Mouse (Mus musculus) intestine, postnatal 0 days (tissue): ENCODE data around the gene Sh3bp4. TPM values are rescaled to one million over a fixed set of nuclear protein-coding genes. Genes with fewer than 3 reads are reported as not detected.

ENCODE experiments used
- ATAC-seq: fragments of 200-750 bp; cut with Nextera tagmentation; 2 replicates; pipeline ENCODE4 v1.8.0; 2017; ENCODE audit warnings: mild to moderate bottlenecking, moderate TSS enrichment, moderate library complexity
- H3K27ac ChIP-seq: fragments of 300-500 bp; sonication (generic); 2 replicates; pipeline ENCODE4 v1.5.1; 2014; ENCODE audit warnings: mild to moderate bottlenecking, low read depth, low read length, moderate library complexity
- H3K27me3 ChIP-seq: fragments of 300-500 bp; sonication (generic); replicated peaks from 2 replicates; pipeline ENCODE4 v1.6.1; 2014; ENCODE audit warnings: low read length, mixed read lengths; ENCODE audit not compliant: control insufficient read depth, insufficient read depth
- H3K36me3 ChIP-seq: fragments of 300-500 bp; sonication (generic); 2 replicates; pipeline ENCODE4 v1.6.1; 2014; ENCODE audit warnings: mild to moderate bottlenecking, moderate library complexity; ENCODE audit not compliant: control insufficient read depth, insufficient read depth
- H3K4me1 ChIP-seq: fragments of 300-500 bp; sonication (generic); replicated peaks from 2 replicates; pipeline ENCODE4 v1.6.1; 2014; ENCODE audit warnings: antibody characterized with exemption, low read length, mixed read lengths; ENCODE audit not compliant: control insufficient read depth, insufficient read depth
- H3K4me2 ChIP-seq: fragments of 300-500 bp; sonication (generic); replicated peaks from 2 replicates; pipeline ENCODE4 v1.6.1; 2014; ENCODE audit warnings: low read depth, mild to moderate bottlenecking, moderate library complexity
- H3K4me3 ChIP-seq: fragments of 300-500 bp; sonication (generic); 2 replicates; pipeline ENCODE4 v1.5.1; 2014; ENCODE audit warnings: low read depth, low read length
- H3K9ac ChIP-seq: fragments of 300-500 bp; sonication (generic); 2 replicates; pipeline ENCODE4 v1.6.1; 2014; ENCODE audit warnings: mild to moderate bottlenecking, low read depth, low read length
- H3K9me3 ChIP-seq: fragments of 300-500 bp; sonication (generic); 2 replicates; pipeline ENCODE4 v1.6.1; 2016; ENCODE audit warnings: mixed run types; ENCODE audit not compliant: control insufficient read depth
- CTCF ChIP-seq: sonication (generic); IDR thresholded peaks from 2 replicates; pipeline ENCODE4 v1.5.1; 2016; ENCODE audit warnings: low read depth, mild to moderate bottlenecking, control low read depth, antibody characterized with exemption, moderate library complexity
- WGBS: fragments of 180-500 bp; shearing (Covaris S2); extraction: QIAGEN DNeasy Blood & Tissue Kit; methylation state at CpG from one replicate; pipeline ENCODE4 v1.1.7; 2014; 5-methylcytosine and 5-hydroxymethylcytosine counted together
- polyA plus RNA-seq: library from polyadenylated mRNA; unstranded; fragments of >200 nt; fragmentation: Nextera tagmentation; extraction: Ambion mirVana; gene quantifications from 2 replicates; pipeline ENCODE4 v1.2.1, GENCODE M21; 2015

Sh3bp4 gene
- polyA plus RNA-seq, 1 experiment from 2014 or later: 6.1 TPM

DNA sequence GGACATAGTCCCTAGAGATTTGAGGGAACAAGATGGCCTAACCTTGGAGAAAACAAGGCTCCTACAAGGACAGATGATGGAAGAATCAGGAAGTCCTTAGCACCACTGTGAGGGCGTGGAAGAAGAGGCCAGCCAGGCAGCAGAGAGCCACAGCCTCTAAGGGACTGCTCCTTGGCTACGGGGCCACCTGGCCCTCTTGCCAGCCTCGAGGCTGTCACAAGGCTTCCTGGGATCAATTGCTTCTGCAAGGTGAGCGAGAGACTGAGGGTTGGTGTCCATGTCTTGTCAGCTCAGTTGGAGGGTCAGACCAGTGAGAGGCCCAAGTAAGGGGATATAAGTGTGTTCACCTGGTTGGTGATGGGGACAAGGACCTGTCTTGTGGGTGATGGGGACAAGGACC is 63.5 kb downstream of the Sh3bp4 start:
- Histone ChIP-seq H3K9me3 (no peaks in the 10 kb centered on the region), H3K27me3 (no peaks in the 10 kb centered on the region), H3K27ac (no peak overlapping the region), H3K9ac (no peak overlapping the region), H3K4me2 (no peak overlapping the region), H3K4me3 (no peak overlapping the region), H3K36me3 (peaks cover 4% of the 10 kb centered on the region; the same call in 1 of the 2 replicates), H3K4me1 (0 out of 2 replicates have a peak, but pooled peaks cover 3% of the 10 kb centered on the region)
- TF ChIP-seq CTCF: no peak
- no peak for ATAC-seq
- 85% methylated on average over 4 of the region's 4 CpGs for WGBS

DNA sequence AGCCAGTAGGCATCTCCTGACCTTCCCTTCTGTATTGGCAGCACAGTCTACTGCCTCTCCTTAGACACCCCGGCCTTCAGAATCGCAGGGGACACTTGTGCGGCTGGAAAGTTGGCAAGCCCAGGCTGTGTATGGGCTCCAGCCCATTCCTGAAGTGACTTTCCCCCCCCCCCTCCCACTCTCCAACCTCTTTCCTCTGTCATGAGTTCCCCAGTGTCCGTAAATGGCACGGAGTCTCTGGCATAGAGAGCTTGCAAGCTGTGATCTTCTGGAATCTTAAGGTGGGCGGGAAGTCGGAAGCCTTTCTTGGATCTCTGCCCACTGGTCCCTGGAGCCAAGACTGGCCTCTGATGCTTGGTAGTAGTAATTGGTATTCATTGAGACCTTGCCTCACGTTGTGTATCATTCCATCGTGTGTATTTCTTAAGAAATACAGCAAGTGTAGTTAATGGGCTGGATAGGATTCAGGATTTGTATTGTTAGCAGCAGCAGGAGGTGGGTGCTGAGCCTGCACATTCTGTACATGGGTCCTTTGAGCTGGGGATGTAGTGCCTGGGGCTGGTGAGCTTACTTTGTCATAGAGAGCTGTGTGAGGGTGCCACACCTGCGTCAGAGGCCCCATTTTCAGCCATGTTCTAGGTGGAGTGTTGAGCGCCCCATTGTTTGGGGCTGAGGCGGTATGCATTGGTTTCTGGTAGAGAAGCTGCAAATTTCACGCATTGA is 66.0 kb downstream of the Sh3bp4 start:
- Histone ChIP-seq H3K4me3 (no peak overlapping the region), H3K4me2 (no peak overlapping the region), H3K36me3 (peaks cover 4% of the 10 kb centered on the region; the same call in 1 of the 2 replicates), H3K9ac (no peak overlapping the region), H3K27me3 (no peaks in the 10 kb centered on the region), H3K4me1 (no peaks in the 10 kb centered on the region), H3K27ac (no peak overlapping the region), H3K9me3 (no peaks in the 10 kb centered on the region)
- no peak for ATAC-seq
- WGBS: 75% methylated on average over 13 of the region's 13 CpGs
- no peak for TF ChIP-seq CTCF

- Histone ChIP-seq H3K27me3 (no peaks in the 10 kb centered on the region), H3K4me2 (no peak overlapping the region), H3K9ac (no peak overlapping the region), H3K27ac (no peak overlapping the region), H3K4me1 (no peaks in the 10 kb centered on the region), H3K36me3 (peaks cover 4% of the 10 kb centered on the region; the same call in 1 of the 2 replicates), H3K9me3 (no peaks in the 10 kb centered on the region), H3K4me3 (no peak overlapping the region)
- ATAC-seq: no peak
- 88% methylated on average over 13 of the region's 13 CpGs for WGBS
- no peak for TF ChIP-seq CTCF
Observed at GRCm38 (mm10) chr1:89137086-89137816, 67.0 kb downstream of the Sh3bp4 start.

DNA sequence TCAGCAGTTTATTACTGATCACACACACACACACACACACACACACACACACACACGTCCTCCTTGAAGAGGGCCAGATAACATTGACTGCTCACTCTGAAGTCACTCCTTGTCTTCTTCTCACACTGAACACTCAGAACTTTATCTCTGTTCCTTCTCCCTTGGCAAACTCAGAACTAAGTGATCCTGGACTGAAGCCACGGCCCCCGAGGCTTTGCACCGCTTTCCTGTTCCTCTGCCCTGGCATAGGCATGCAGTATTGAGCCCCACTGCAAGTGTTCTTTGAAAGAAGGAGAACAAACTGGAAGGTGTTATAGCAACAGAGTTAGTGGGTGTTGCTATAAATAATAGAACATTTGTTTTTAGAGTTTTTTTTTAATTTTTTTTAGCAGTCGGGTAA is 68.1 kb downstream of the Sh3bp4 start:
- Histone ChIP-seq H3K4me2 (no peak overlapping the region), H3K27ac (no peak overlapping the region), H3K36me3 (peaks cover 9% of the 10 kb centered on the region; the same call in 1 of the 2 replicates), H3K9ac (no peak overlapping the region), H3K4me1 (no peaks in the 10 kb centered on the region), H3K27me3 (no peaks in the 10 kb centered on the region), H3K4me3 (no peak overlapping the region), H3K9me3 (no peaks in the 10 kb centered on the region)
- no peak for TF ChIP-seq CTCF
- ATAC-seq: no peak
- 63% methylated on average over 5 of the region's 5 CpGs for WGBS

GRCm38 (mm10) chr1:89140113-89140512 is 69.9 kb downstream of the Sh3bp4 start:
- no peak for ATAC-seq
- Histone ChIP-seq H3K4me3 (no peak overlapping the region), H3K9ac (no peak overlapping the region), H3K9me3 (no peaks in the 10 kb centered on the region), H3K36me3 (peaks cover 24% of the 10 kb centered on the region; the same call in 1 of the 2 replicates), H3K4me1 (no peaks in the 10 kb centered on the region), H3K4me2 (no peak overlapping the region), H3K27me3 (no peaks in the 10 kb centered on the region), H3K27ac (no peak overlapping the region; the same call in 1 of the 2 replicates)
- 90% methylated on average over 9 of the region's 9 CpGs for WGBS
- TF ChIP-seq CTCF: no peak

- no peak for TF ChIP-seq CTCF
- WGBS: 78% methylated on average over 7 of the region's 7 CpGs
- Histone ChIP-seq H3K27me3 (no peaks in the 10 kb centered on the region), H3K4me3 (no peak overlapping the region), H3K36me3 (peaks cover 36% of the 10 kb centered on the region), H3K4me1 (no peaks in the 10 kb centered on the region), H3K9ac (no peak overlapping the region), H3K9me3 (no peaks in the 10 kb centered on the region), H3K27ac (no peak overlapping the region), H3K4me2 (no peak overlapping the region)
- no peak for ATAC-seq
Observed at GRCm38 (mm10) chr1:89151071-89151470, 80.9 kb downstream of the Sh3bp4 start.
